Mouse (Mus musculus) retina, embryonic 14.5 days (tissue): ENCODE results near the gene Arid5b.

ENCODE experiments used
- DNase-seq: peaks from one replicate; pipeline ENCODE4 v3.0.0-alpha.2; 2015; ENCODE audit warnings: low spot score

Arid5b gene

GRCm38 (mm10) chr10:68164723-68165706, 113.5 kb downstream of the Arid5b start:
- no peak for DNase-seq

GRCm38 (mm10) chr10:68164137-68164536, 114.4 kb downstream of the Arid5b start:
- no peak for DNase-seq

GRCm38 (mm10) chr10:68159759-68160158, 118.8 kb downstream of the Arid5b start:
- no peak for DNase-seq

- no peak for DNase-seq
Observed at GRCm38 (mm10) chr10:68158555-68158954, 120.0 kb downstream of the Arid5b start.

- DNase-seq: no peak
Observed at GRCm38 (mm10) chr10:68157511-68157910, 121.0 kb downstream of the Arid5b start.

- no peak for DNase-seq
Observed at GRCm38 (mm10) chr10:68156646-68157245, 121.8 kb downstream of the Arid5b start.

GRCm38 (mm10) chr10:68156159-68156558, 122.4 kb downstream of the Arid5b start:
- DNase-seq: no peak

GRCm38 (mm10) chr10:68155431-68156119, 123.0 kb downstream of the Arid5b start:
- DNase-seq: no peak

GRCm38 (mm10) chr10:68154046-68154765, 124.3 kb downstream of the Arid5b start:
- no peak for DNase-seq

GRCm38 (mm10) chr10:68153344-68154045, 125.0 kb downstream of the Arid5b start:
- DNase-seq: no peak

- DNase-seq: no peak
Observed at GRCm38 (mm10) chr10:68148495-68148894, 130.0 kb downstream of the Arid5b start.

GRCm38 (mm10) chr10:68147730-68148129, 130.8 kb downstream of the Arid5b start:
- no peak for DNase-seq

GRCm38 (mm10) chr10:68146842-68147241, 131.7 kb downstream of the Arid5b start:
- DNase-seq: peak; percentile 85

- no peak for DNase-seq
Observed at GRCm38 (mm10) chr10:68145286-68145950, 133.1 kb downstream of the Arid5b start.

- DNase-seq: no peak
Observed at GRCm38 (mm10) chr10:68142501-68142900, 136.0 kb downstream of the Arid5b start.

GRCm38 (mm10) chr10:68141567-68141966, 137.0 kb downstream of the Arid5b start:
- no peak for DNase-seq

GRCm38 (mm10) chr10:68140871-68141270, 137.7 kb downstream of the Arid5b start:
- no peak for DNase-seq

GRCm38 (mm10) chr10:68140306-68140705, 138.2 kb downstream of the Arid5b start:
- no peak for DNase-seq

- DNase-seq: no peak
Observed at GRCm38 (mm10) chr10:68138123-68138522, 140.4 kb downstream of the Arid5b start.

GRCm38 (mm10) chr10:68137151-68137833, 141.2 kb downstream of the Arid5b start:
- DNase-seq: no peak
